Mouse (Mus musculus) limb, embryonic 13.5 days (tissue): ENCODE measurements around the gene Sox2. TPM values are rescaled to one million over a fixed set of nuclear protein-coding genes. Genes with fewer than 3 reads are reported as not detected.

Experiments
- ATAC-seq: fragments of 200-750 bp; cut with Nextera tagmentation; 2 replicates; pipeline ENCODE4 v1.8.0; 2017; ENCODE audit warnings: low read depth, moderate number of reproducible peaks, moderate TSS enrichment; ENCODE audit not compliant: low FRiP score
- H3K27ac ChIP-seq: fragments of 300-500 bp; sonication (generic); 2 replicates; pipeline ENCODE4 v1.5.1; 2015; ENCODE audit warnings: inconsistent platforms, mild to moderate bottlenecking, moderate library complexity
- H3K27me3 ChIP-seq: fragments of 300-500 bp; sonication (generic); 2 replicates; pipeline ENCODE4 v1.6.1; 2015; ENCODE audit warnings: mild to moderate bottlenecking, inconsistent platforms
- H3K36me3 ChIP-seq: fragments of 300-500 bp; sonication (generic); 2 replicates; pipeline ENCODE4 v1.6.1; 2015; ENCODE audit warnings: inconsistent platforms, mild to moderate bottlenecking, moderate library complexity
- H3K4me1 ChIP-seq: fragments of 300-500 bp; sonication (generic); 2 replicates; pipeline ENCODE4 v1.6.1; 2015; ENCODE audit warnings: inconsistent platforms
- H3K4me2 ChIP-seq: fragments of 300-500 bp; sonication (generic); replicated peaks from 2 replicates; pipeline ENCODE4 v1.6.1; 2015; ENCODE audit warnings: inconsistent platforms, mild to moderate bottlenecking, moderate library complexity
- H3K4me3 ChIP-seq: fragments of 300-500 bp; sonication (generic); 2 replicates; pipeline ENCODE4 v1.5.1; 2015; ENCODE audit warnings: moderate library complexity, mild to moderate bottlenecking, inconsistent platforms
- H3K9ac ChIP-seq: fragments of 300-500 bp; sonication (generic); 2 replicates; pipeline ENCODE4 v1.6.1; 2015; ENCODE audit warnings: mild to moderate bottlenecking, inconsistent platforms
- H3K9me3 ChIP-seq: fragments of 300-500 bp; sonication (generic); 2 replicates; pipeline ENCODE4 v1.6.1; 2016; ENCODE audit warnings: inconsistent platforms
- WGBS: fragments of 180-500 bp; shearing (Covaris S2); methylation state at CpG from one replicate; pipeline ENCODE4 v1.1.7; 2015; 5-methylcytosine and 5-hydroxymethylcytosine counted together
- polyA plus RNA-seq: library from polyadenylated mRNA; unstranded; fragments of >200 nt; fragmentation: Nextera tagmentation; extraction: Ambion mirVana; gene quantifications from 2 replicates; pipeline ENCODE4 v1.2.1, GENCODE M21; 2015

Gene Sox2
- polyA plus RNA-seq, 1 experiment from 2014 or later: 0.47 TPM

- Histone ChIP-seq H3K36me3 (no peaks in the 10 kb centered on the region), H3K9me3 (no peaks in the 10 kb centered on the region), H3K9ac (no peak overlapping the region), H3K4me2 (peak overlapping the region; percentile 56), H3K27ac (no peak overlapping the region), H3K4me3 (peak overlapping the region; percentile 34), H3K4me1 (peaks cover 16% of the 10 kb centered on the region), H3K27me3 (peaks cover 99% of the 10 kb centered on the region)
- peak; percentile 51; the same call in 1 of the 2 replicates for ATAC-seq
- under 1% methylated on average over 58 of the region's 58 CpGs for WGBS
Measured at GRCm38 (mm10) chr3:34663701-34664635, 13.8 kb downstream of the Sox2 start.

DNA sequence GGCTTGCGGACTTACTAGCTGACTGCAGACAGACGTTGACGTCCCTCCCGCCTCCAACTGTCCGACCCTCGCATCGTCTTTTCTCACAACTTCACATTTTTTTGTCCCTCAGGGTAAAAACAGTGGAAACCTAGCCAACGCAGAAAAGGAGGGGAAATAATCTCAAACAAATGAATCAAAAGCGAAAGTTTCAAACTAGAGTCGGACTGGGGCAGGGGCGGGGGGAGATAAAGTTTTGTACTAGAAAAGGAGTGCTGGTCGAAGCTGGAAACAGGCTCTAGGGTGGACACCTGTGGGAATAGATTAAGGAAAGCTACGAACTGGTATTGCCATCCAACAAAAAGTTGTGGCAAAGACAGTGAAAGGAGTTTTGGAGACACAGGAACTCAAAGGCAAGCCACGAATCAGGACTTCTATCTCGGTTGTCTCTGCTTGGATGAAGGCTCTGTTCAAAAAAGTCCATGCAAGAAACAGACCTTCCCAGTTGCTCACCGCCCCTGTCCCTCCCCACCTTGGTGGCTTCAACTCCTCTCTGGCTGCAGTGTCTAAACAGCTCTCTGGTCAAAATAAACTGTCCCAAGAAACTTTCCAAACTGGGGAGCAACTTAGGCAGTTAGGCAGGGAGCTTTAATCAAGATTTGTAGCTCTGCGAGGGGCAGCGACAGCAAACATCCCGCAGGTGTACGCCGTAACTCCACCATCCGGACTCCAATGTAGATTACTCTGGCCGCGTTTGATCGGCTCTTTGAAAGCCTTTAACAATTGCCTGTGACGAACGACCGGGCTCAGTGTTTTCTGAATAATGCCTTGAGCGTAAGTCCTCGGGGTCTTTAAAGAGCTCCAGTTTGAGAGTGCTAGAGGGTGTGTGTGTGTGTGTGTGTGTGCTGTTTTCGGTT, 14.7 kb downstream of the Sox2 start:
- WGBS: under 1% methylated on average over 31 of the region's 31 CpGs
- peak overlapping the region; percentile 34 for H3K4me3 ChIP-seq
- peaks cover 99% of the 10 kb centered on the region for H3K27me3 ChIP-seq
- no peak overlapping the region for H3K27ac ChIP-seq
- no peak for ATAC-seq
- no peaks in the 10 kb centered on the region for H3K9me3 ChIP-seq
- no peak overlapping the region for H3K9ac ChIP-seq
- H3K36me3 ChIP-seq: no peaks in the 10 kb centered on the region
- H3K4me1 ChIP-seq: peaks cover 16% of the 10 kb centered on the region
- H3K4me2 ChIP-seq: peak overlapping the region; percentile 56

DNA sequence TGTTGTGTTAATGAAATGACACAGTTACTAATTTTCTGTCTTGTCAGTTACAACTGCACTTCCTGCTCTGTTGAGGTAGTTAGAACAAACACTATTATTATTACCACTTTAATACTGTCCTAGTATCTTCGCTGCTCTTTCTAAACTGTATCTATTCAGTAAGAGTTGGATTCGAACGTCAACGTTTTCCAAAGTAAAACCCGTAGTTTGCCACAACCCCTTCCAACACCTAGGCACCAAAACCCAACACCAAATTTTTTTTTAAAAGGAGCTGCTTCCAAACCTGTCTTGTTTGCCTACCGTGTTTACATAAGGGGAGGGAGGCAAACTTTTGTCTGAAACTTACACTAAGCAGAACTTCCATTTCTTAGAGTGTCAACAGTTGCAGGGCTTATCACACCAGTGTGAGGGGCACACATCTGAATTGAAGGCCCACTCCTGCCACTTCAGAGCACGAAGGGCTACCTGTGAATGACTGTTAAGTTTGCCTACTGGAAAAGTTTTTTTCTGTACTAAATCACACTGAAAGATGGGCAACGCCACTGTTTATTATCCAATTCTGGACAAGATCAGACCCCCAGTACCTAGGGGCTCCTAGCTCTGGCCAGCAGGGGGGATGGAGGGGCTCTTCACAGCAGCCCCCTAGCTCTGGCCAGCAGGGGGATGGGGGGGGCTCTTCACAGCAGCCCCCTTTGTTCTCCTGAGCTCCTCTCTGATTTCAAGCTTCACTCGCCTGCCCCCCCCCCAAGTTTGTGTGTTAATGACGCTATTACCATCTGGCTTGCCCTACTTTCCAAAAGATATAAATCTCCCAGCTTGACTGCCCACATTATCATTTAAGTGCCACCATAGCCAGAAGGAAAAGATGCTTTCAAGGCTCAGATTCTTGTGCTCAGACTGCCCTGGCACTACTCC, 15.8 kb downstream of the Sox2 start:
- Histone ChIP-seq H3K27me3 (peaks cover 99% of the 10 kb centered on the region), H3K4me2 (no peak overlapping the region), H3K9ac (no peak overlapping the region), H3K4me3 (no peak overlapping the region), H3K4me1 (peaks cover 19% of the 10 kb centered on the region), H3K9me3 (no peaks in the 10 kb centered on the region), H3K36me3 (no peaks in the 10 kb centered on the region), H3K27ac (no peak overlapping the region)
- ATAC-seq: no peak
- 3% methylated on average over 10 of the region's 10 CpGs for WGBS

DNA sequence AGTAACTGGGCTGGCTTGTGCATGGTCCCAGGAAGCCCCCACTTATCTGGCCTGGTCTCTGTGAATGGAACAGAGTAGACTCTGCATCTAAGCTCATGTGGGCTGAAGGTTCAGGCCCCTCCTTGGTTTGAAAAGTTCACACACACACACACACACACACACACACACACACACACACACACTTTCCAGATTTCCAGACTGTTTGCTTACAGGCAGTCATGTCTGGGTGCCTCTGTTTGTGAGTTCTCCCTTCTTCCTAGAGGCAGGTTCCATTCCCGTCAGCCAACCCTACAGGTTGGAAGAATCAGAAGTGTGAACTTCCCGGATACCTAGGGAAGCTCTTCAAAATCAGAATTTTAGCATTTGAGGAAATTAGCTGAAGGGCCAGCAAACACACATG, 17.0 kb downstream of the Sox2 start:
- Histone ChIP-seq H3K4me2 (no peak overlapping the region), H3K4me3 (no peak overlapping the region), H3K9me3 (no peaks in the 10 kb centered on the region), H3K36me3 (no peaks in the 10 kb centered on the region), H3K9ac (no peak overlapping the region), H3K4me1 (peaks cover 24% of the 10 kb centered on the region), H3K27ac (no peak overlapping the region), H3K27me3 (peaks cover 99% of the 10 kb centered on the region)
- 47% methylated on average over 2 of the region's 2 CpGs for WGBS
- ATAC-seq: no peak

GRCm38 (mm10) chr3:34667881-34668817, 17.9 kb downstream of the Sox2 start:
- Histone ChIP-seq H3K9ac (no peak overlapping the region), H3K4me2 (no peak overlapping the region), H3K9me3 (no peaks in the 10 kb centered on the region), H3K4me1 (peaks cover 24% of the 10 kb centered on the region), H3K4me3 (no peak overlapping the region), H3K36me3 (no peaks in the 10 kb centered on the region), H3K27ac (no peak overlapping the region), H3K27me3 (peaks cover 99% of the 10 kb centered on the region)
- 4% methylated on average over 18 of the region's 18 CpGs for WGBS
- no peak for ATAC-seq

GRCm38 (mm10) chr3:34671024-34671660, 20.9 kb downstream of the Sox2 start:
- Histone ChIP-seq H3K27ac (no peak overlapping the region), H3K4me1 (peaks cover 8% of the 10 kb centered on the region; the same call in 1 of the 2 replicates), H3K9ac (no peak overlapping the region), H3K4me3 (no peak overlapping the region), H3K4me2 (no peak overlapping the region), H3K36me3 (no peaks in the 10 kb centered on the region), H3K27me3 (peaks cover 80% of the 10 kb centered on the region), H3K9me3 (no peaks in the 10 kb centered on the region)
- no peak for ATAC-seq
- 12% methylated on average over 15 of the region's 15 CpGs for WGBS

- no peaks in the 10 kb centered on the region for H3K9me3 ChIP-seq
- no peak overlapping the region for H3K27ac ChIP-seq
- H3K4me2 ChIP-seq: no peak overlapping the region
- H3K27me3 ChIP-seq: peaks cover 4% of the 10 kb centered on the region
- no peaks in the 10 kb centered on the region for H3K36me3 ChIP-seq
- ATAC-seq: no peak
- no peak overlapping the region for H3K4me3 ChIP-seq
- no peaks in the 10 kb centered on the region for H3K4me1 ChIP-seq
- WGBS: 16% methylated on average over 7 of the region's 7 CpGs
- H3K9ac ChIP-seq: no peak overlapping the region
Measured at GRCm38 (mm10) chr3:34678840-34679239, 28.6 kb downstream of the Sox2 start.

- Histone ChIP-seq H3K27ac (no peak overlapping the region), H3K36me3 (no peaks in the 10 kb centered on the region), H3K27me3 (no peaks in the 10 kb centered on the region), H3K4me1 (no peaks in the 10 kb centered on the region), H3K9ac (no peak overlapping the region), H3K9me3 (no peaks in the 10 kb centered on the region), H3K4me2 (no peak overlapping the region), H3K4me3 (no peak overlapping the region)
- ATAC-seq: no peak
- WGBS: 56% methylated on average over 2 of the region's 2 CpGs
Measured at GRCm38 (mm10) chr3:34679439-34679838, 29.2 kb downstream of the Sox2 start.

GRCm38 (mm10) chr3:34679921-34680320, 29.7 kb downstream of the Sox2 start:
- H3K4me3 ChIP-seq: no peak overlapping the region
- no peaks in the 10 kb centered on the region for H3K36me3 ChIP-seq
- no peaks in the 10 kb centered on the region for H3K27me3 ChIP-seq
- H3K9ac ChIP-seq: no peak overlapping the region
- ATAC-seq: no peak
- 59% methylated on average over 3 of the region's 3 CpGs for WGBS
- no peaks in the 10 kb centered on the region for H3K4me1 ChIP-seq
- H3K4me2 ChIP-seq: no peak overlapping the region
- H3K9me3 ChIP-seq: no peaks in the 10 kb centered on the region
- H3K27ac ChIP-seq: no peak overlapping the region

DNA sequence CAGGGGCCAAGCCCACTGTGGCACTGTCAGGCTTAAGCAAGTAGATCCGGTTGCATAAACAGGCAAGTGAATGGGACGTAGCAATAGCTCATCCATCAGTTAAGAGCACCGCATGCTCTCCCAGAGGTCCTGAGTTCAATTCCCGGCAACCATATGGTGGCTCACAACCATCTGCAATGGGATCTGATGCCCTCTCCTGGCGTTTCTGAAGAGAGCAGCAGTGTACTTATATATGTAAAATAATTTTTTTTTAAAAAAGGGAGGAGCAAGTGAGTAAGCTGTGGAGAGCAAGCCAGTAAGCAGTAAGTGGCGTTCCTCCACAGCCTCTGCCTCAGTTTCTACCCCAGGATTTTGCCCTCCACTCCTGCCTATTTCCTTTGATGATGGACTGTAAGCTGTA, 37.9 kb downstream of the Sox2 start:
- 79% methylated on average over 6 of the region's 6 CpGs for WGBS
- ATAC-seq: no peak
- Histone ChIP-seq H3K9me3 (no peaks in the 10 kb centered on the region), H3K4me3 (no peak overlapping the region), H3K36me3 (no peaks in the 10 kb centered on the region), H3K4me1 (0 out of 2 replicates have a peak, but pooled peaks cover 7% of the 10 kb centered on the region), H3K9ac (no peak overlapping the region), H3K4me2 (no peak overlapping the region), H3K27me3 (no peaks in the 10 kb centered on the region), H3K27ac (no peak overlapping the region)
